Mouse (Mus musculus): Measurements from ENCODE around the gene Pigg. TPM values are rescaled to one million over a fixed set of nuclear protein-coding genes. Genes with fewer than 3 reads are reported as not detected.

The Pigg gene
- 1 to 10 TPM; 3.5 to 5.8 TPM for polyA plus RNA-seq (2017; shearing (Covaris generic))

DNA sequence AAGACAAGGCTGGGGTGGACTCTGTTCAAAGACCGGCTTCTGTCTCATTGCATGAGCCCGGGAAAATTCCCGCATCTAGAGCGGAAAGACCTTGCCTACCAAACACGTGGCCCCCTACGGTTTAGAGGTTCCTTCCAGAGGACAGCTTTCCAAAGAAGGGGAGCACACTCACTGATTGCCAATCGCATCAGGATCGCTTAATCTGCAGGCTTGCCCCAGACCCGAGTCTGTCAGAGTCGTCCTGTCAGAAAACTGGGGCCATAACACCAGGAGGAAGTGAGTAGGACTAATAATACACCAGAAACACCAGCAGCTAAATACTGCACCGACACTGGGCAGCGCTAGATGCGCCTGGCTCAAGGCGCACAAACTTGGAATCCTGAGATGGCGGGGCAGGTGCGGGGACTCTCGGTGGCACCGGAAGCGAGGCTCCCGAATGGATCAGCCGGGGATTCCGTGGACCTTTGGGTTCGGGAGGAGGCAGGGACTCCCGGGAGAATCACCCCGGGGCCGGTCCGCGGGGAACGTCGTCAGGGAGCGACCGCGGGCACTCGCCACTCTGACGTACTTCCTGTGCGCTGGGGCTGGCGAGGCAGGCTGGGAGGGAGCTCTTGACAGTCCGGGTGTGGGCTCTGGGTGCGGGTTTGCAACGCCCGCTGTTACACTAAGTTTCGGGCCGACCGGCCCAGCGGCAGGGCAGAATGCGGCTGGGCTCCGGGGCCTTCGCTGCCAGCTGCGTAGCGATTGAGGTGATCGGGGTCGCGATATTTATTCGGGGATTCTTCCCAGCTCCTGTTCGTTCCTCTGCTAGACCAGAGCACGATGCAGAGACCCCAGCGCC is at the start of gene Pigg:
Gene Pigg (plus strand): TSS at position 386 of the 841 bp plus-strand sequence.

DNA sequence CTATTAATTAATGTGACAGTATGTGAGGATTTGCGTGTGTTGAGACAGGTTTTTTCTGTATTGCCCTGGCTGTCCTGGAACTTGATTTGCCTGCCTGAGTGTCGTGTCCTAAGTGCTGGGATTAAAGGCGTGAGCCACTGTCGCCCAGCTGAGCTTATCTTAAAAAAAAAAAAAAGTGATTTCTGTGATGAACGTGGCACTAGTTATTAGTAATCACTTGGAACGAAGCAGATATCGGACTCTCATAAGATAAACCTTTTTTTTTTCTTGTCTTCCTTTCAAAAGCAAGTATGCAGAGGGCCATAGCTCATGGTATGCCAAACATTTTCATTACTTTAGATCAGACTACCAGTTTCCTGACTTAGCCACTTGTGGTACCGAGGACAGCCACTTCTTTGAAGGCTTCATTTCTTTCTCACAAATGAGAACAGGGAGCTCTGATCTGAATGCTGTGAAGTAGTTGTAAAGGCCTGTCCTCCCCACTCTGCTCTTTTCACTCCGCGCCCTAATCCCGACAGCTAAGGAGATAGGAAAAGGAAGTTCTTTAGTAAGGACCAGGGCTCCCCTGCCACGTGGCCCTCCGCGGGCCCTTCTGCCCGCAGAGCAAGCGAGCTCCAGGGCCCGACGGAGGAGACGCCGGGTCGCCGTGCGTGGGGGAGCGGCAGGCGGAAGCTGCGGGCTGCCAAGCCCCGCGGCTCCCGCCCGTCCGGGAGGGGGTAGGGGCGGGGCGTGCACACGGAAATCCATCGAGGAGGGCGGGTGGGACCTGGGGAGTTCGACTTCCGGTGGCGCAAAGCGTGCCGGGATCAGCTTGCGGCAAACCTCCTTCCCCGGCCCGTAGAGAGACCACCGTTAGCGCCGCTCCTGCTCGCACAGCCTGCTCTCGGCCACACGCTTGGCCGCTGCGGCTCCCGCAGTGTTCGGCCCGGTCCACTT is 44.0 kb upstream of the Pigg start, which contains the start of gene Dr1:
Gene Dr1 (plus strand): TSS at position 771 of the 936 bp plus-strand sequence.

DNA sequence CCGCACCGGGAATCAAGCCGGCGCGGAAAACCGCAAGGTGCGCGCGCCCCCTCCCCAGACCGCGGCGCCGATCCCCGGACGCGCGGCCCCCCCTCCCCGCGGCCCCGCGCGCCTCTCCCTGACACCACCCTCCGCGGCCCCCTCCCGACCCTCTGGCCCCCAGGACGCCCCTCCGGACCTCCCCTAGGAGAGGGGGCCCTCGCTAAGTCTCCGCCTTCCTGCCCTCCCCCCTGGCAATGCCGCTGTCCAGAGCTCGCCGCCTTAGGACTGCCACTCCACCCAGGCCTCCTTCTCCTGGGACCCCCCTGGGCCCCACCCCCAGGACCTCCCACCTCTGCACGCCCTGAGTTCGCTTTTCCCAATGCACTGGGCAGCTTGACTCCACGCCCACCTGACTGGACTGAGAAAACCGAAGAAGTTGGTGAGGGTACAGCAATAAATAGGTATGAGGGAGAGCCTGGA is 55.5 kb downstream of the Pigg start, which contains the start of gene Gm42517:
Gene Gm42517 (minus strand): TSS at position 52 of the 462 bp plus-strand sequence.

DNA sequence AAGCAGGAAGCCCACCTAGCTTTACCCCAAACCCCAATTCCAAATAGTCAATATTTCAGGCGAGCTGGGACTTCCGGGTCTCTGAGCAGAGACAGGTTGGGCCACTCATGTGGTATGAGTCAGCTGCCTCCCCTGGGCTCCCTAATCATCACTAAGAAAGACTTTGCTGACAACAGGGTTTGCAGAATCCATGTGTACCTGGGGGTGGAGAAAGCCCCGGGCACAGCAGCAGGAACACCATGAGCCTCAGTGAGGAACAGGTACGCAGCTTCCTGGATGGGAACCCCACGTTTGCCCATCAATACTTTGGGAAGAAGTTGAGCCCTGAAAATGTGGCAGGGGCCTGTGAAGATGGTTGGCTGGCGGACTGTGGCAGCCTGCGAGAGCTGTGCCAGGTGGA is 75.8 kb downstream of the Pigg start, which contains the start of gene Pde6b:
Gene Pde6b (plus strand): TSS at position 191 of the 400 bp plus-strand sequence.

Other genes starting within 250 kb of the Pigg start
- 10 to 100 TPM; 83.2 to 93.8 TPM for gene Mtf2, start 246.9 kb upstream of the Pigg start, polyA plus RNA-seq (2017; shearing (Covaris generic))
- gene Tmed5, start 180.0 kb upstream of the Pigg start, polyA plus RNA-seq (2017; shearing (Covaris generic)): 10 to 100 TPM; 67.8 to 91.2 TPM
- 1 to 10 TPM; 1.3 to 1.5 TPM for gene Ccdc18, start 179.7 kb upstream of the Pigg start, polyA plus RNA-seq (2017; shearing (Covaris generic))
- gene Dr1, start 43.7 kb upstream of the Pigg start, polyA plus RNA-seq (2017; shearing (Covaris generic)): 10 to 100 TPM; 55.2 to 60.3 TPM
- gene Gm42517, start 55.3 kb downstream of the Pigg start, polyA plus RNA-seq (2017; shearing (Covaris generic)): not detected
- 1 to 10 TPM in 1 of 2 experiments, under 1 TPM in 1; 0.76 to 2.3 TPM for gene Pde6b, start 75.8 kb downstream of the Pigg start, polyA plus RNA-seq (2017; shearing (Covaris generic))
- gene Atp5k, start 121.8 kb downstream of the Pigg start, polyA plus RNA-seq (2017; shearing (Covaris generic)): 100 to 1,000 TPM; 124 to 148 TPM
- gene Mfsd7a, start 136.3 kb downstream of the Pigg start, polyA plus RNA-seq (2017; shearing (Covaris generic)): not detected
- 10 to 100 TPM; 11.6 to 23.0 TPM for gene Pcgf3, start 148.6 kb downstream of the Pigg start, polyA plus RNA-seq (2017; shearing (Covaris generic))
- not detected for gene Cplx1, start 237.4 kb downstream of the Pigg start, polyA plus RNA-seq (2017; shearing (Covaris generic))

All from inflammation-experienced regulatory T-cells (primary cell).